Mouse (Mus musculus): Measurements from ENCODE around the gene Gcnt7. TPM values are rescaled to one million over a fixed set of nuclear protein-coding genes. Genes with fewer than 3 reads are reported as not detected.

The Gcnt7 gene
- total RNA-seq, 4 experiments from 2014 or later, result not detected

GRCm38 (mm10) chr2:172405011-172405410 lies 53.4 kb downstream of the Gcnt7 start:
- DNase-seq (ENCODE audit: low spot score), result no peak

GRCm38 (mm10) chr2:172404239-172404638 lies 54.2 kb downstream of the Gcnt7 start:
- DNase-seq (ENCODE audit: low spot score), result no peak

GRCm38 (mm10) chr2:172401116-172401825 lies 57.1 kb downstream of the Gcnt7 start:
- no peak for DNase-seq (ENCODE audit: low spot score)

Other genes with a start within 250 kb of the Gcnt7 start
- not detected for gene Mc3r, start 210.1 kb downstream of the Gcnt7 start, total RNA-seq (2022)
- gene Fam210b, start 113.0 kb downstream of the Gcnt7 start, total RNA-seq (2022), result 1 to 10 TPM; 5.0 to 7.1 (median 5.9) TPM
- 1 to 10 TPM in 2 of 4 experiments, under 1 TPM in 2; 0.53 to 1.6 (median 0.83) TPM for gene Aurka, start 88.1 kb downstream of the Gcnt7 start, total RNA-seq (2022)
- gene Cstf1, start 87.9 kb downstream of the Gcnt7 start, total RNA-seq (2022), result 10 to 100 TPM; 15.6 to 18.9 (median 17.9) TPM
- gene Cass4, start 64.8 kb downstream of the Gcnt7 start, total RNA-seq (2022), result under 1 TPM; 0.09 to 0.53 (median 0.35) TPM
- 10 to 100 TPM; 30.2 to 38.1 (median 31.4) TPM for gene Rtf2, start 18.0 kb downstream of the Gcnt7 start, total RNA-seq (2022)
- not detected for gene Fam209, start 13.9 kb upstream of the Gcnt7 start, total RNA-seq (2022)
- gene Tfap2c, start 91.0 kb upstream of the Gcnt7 start, total RNA-seq (2022), result not detected